Mouse (Mus musculus) R1 (cell line): Measurements from ENCODE around the gene Plekhn1.

Experiments used
- DNase-seq: peaks from one replicate; pipeline ENCODE4 v3.0.0-alpha.2; 2018; ENCODE audit warnings: low read depth, low spot score

The Plekhn1 gene

GRCm38 (mm10) chr4:156185950-156186850 lies 48.5 kb downstream of the Plekhn1 start:
- no peak for DNase-seq

- DNase-seq, result no peak
Observed at GRCm38 (mm10) chr4:156185456-156185949, 49.2 kb downstream of the Plekhn1 start.

- DNase-seq, result peak; percentile 84
Observed at GRCm38 (mm10) chr4:156184291-156184954, 50.2 kb downstream of the Plekhn1 start.

GRCm38 (mm10) chr4:156183747-156184146 lies 50.9 kb downstream of the Plekhn1 start:
- DNase-seq, result no peak

GRCm38 (mm10) chr4:156177630-156178029 lies 57.0 kb downstream of the Plekhn1 start:
- DNase-seq, result peak; percentile 53

- no peak for DNase-seq
Observed at GRCm38 (mm10) chr4:156171828-156172227, 62.8 kb downstream of the Plekhn1 start.
